Mouse (Mus musculus): ENCODE results near the gene Slc35c2. TPM values are rescaled to one million over a fixed set of nuclear protein-coding genes. Genes with fewer than 3 reads are reported as not detected.

Slc35c2 gene
- polyA plus RNA-seq, 1 experiment = 49.8 TPM

DNA sequence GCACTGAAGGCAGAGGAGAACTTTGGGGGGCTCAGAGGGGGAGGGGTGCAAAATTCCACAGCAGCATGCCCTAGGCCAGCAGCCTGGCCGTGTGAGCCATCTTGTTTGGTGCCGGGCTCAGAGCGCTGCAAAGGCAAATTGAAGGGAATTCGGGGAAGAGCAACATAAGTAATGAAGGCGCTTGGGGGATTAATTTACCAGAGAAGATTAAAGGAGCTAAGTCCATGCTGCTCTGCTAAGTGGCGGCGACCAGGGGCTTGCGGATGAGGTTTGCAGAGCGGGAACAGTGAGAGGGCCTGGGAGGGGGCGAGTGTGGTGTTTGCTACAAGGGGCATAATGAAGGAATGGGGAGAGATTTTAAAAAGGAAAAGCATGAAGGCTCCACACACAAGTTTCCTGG is 8.3 kb downstream of the Slc35c2 start:
- Histone ChIP-seq H3K4me1 (ENCODE audit: control insufficient read depth, insufficient read depth, low read length) (no peaks in the 10 kb centered on the region), H3K4me3 (ENCODE audit: insufficient read depth, low read length) (no peak overlapping the region), H3K27ac (ENCODE audit: insufficient read depth, low read depth, low read length) (no peak overlapping the region)
- TF ChIP-seq POLR2A (IDR thresholded peaks at IDR 0.05; ENCODE audit: borderline replicate concordance, low read depth, low read length) = no peak
- no peak for TF ChIP-seq CTCF (IDR thresholded peaks at IDR 0.05; ENCODE audit: low read depth, low read length)

DNA sequence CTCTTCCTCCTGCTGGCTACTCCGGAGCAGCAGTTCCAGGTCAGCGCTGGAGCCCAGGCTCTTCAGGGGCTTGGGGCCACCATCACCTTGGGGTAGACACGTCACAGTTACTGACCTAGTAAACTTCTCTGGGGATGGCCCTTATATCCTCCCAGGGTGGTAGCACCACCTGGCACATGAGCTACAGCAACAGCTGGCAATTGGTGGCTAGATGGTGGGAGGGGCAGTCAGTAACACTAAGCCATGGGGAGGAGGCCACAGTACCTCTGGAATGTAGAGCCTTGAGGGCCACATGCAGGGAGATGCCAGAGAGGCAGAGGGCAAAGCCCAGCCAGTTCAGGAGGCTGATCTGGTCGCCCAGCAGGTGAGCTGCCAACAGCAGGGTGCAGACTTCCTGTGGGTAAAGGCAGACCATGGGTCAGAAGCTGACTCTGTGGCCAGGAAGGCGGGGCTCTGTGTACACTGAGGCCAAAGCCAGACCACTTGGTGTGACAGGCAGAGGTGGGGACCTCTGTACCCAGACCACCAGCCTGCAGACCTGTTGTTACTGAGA is 10.4 kb downstream of the Slc35c2 start:
- TF ChIP-seq POLR2A (IDR thresholded peaks at IDR 0.05; ENCODE audit: borderline replicate concordance, low read depth, low read length) (no peak), CTCF (IDR thresholded peaks at IDR 0.05; ENCODE audit: low read depth, low read length) (no peak)
- H3K27ac ChIP-seq (ENCODE audit: insufficient read depth, low read depth, low read length) = no peak overlapping the region
- H3K4me3 ChIP-seq (ENCODE audit: insufficient read depth, low read length) = no peak overlapping the region
- no peaks in the 10 kb centered on the region for H3K4me1 ChIP-seq (ENCODE audit: control insufficient read depth, insufficient read depth, low read length)

DNA sequence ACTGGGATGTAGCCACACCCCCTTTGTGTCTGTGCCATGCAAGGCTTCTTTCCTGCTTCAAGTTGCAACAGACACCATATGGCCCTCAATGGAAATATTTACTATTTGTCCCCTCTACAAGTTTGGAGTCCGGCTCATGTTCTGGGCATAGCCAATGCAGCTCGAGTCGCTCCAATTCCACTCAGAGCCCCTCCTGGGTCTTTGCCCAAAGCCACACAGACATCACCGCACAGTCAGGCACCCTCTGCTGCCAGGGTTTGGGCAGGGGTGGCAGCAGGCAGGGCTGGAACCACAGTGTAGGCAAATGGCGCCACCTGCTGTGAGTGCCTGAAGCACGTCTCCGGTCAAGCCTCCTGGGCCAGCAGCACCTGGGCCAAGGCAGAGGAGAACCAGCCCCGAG is 11.8 kb downstream of the Slc35c2 start:
- no peak overlapping the region for H3K27ac ChIP-seq (ENCODE audit: insufficient read depth, low read depth, low read length)
- H3K4me3 ChIP-seq (ENCODE audit: insufficient read depth, low read length) = no peak overlapping the region
- TF ChIP-seq POLR2A (IDR thresholded peaks at IDR 0.05; ENCODE audit: borderline replicate concordance, low read depth, low read length) (no peak), CTCF (IDR thresholded peaks at IDR 0.05; ENCODE audit: low read depth, low read length) (peak; percentile 33; the same call in 1 of the 2 replicates)
- H3K4me1 ChIP-seq (ENCODE audit: control insufficient read depth, insufficient read depth, low read length) = no peaks in the 10 kb centered on the region

DNA sequence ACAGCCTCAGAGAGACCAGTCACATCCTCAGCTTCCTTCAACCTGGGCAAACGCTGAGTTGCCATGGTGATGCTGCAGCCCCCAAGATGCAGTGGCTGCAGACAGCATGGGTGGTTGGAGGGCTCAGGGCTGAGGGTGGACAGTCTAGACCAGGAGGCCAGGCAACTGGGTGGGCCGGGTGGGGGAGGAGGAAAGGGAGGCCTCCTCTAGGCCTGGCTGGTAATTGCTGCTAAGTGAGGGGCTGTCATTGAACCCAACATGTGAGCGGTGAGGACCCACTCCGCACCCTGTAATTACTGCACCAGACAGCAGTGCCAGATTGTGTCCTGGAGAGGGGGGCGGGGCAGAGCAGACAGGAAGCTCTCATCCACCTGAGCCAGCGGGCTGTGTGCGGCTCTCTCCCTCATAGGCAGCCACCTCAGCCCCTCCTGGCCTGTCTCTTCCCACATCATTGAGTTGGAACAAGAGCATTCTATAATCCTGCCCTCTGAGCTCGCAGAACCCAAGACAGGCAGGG is 12.5 kb downstream of the Slc35c2 start:
- H3K27ac ChIP-seq (ENCODE audit: insufficient read depth, low read depth, low read length) = no peak overlapping the region
- H3K4me1 ChIP-seq (ENCODE audit: control insufficient read depth, insufficient read depth, low read length) = no peaks in the 10 kb centered on the region
- no peak overlapping the region for H3K4me3 ChIP-seq (ENCODE audit: insufficient read depth, low read length)
- TF ChIP-seq POLR2A (IDR thresholded peaks at IDR 0.05; ENCODE audit: borderline replicate concordance, low read depth, low read length) (no peak), CTCF (IDR thresholded peaks at IDR 0.05; ENCODE audit: low read depth, low read length) (no peak)

DNA sequence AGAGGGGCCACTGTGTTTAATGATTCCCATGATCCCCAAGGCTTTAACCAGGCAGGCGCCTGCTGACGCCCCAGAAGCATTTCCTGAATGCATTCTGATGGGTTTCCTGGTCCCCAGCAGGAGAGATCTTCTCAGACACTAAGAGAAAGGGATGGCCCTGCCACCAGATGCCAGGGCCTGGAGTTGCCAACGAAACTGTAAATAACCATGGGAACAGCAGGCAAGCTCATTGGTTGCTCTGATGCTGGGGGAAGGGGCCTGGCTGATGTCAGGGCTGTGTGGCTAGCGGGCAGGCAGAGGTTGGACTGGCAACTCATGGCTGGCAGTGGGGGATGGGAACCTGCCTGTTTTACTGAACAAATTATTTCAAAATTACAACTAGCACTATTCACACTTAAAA is 14.1 kb downstream of the Slc35c2 start:
- Histone ChIP-seq H3K4me3 (ENCODE audit: insufficient read depth, low read length) (no peak overlapping the region), H3K4me1 (ENCODE audit: control insufficient read depth, insufficient read depth, low read length) (no peaks in the 10 kb centered on the region), H3K27ac (ENCODE audit: insufficient read depth, low read depth, low read length) (no peak overlapping the region)
- TF ChIP-seq CTCF (IDR thresholded peaks at IDR 0.05; ENCODE audit: low read depth, low read length) (no peak), POLR2A (IDR thresholded peaks at IDR 0.05; ENCODE audit: borderline replicate concordance, low read depth, low read length) (no peak)

DNA sequence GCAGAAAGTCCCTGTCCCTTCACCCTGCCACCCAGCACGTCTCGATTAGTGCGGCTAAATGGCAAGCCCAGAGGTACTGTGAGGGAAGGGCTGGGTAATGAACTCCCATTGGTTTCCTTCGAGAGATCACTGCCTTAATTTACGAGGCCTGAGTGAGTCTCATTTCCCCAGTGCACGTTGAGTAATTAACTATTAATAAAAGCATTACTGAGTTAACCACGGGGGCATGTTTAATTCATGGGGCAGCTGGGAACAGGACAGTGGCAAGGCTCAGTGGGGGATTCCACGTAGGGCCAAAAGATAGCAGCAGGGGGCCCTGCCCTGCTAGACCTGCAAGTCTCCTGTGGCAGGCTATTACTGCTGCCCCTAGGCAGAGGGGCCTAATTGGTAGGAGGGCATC is 16.3 kb downstream of the Slc35c2 start:
- H3K4me1 ChIP-seq (ENCODE audit: control insufficient read depth, insufficient read depth, low read length) = no peaks in the 10 kb centered on the region
- H3K4me3 ChIP-seq (ENCODE audit: insufficient read depth, low read length) = no peak overlapping the region
- no peak for TF ChIP-seq POLR2A (IDR thresholded peaks at IDR 0.05; ENCODE audit: borderline replicate concordance, low read depth, low read length)
- TF ChIP-seq CTCF (IDR thresholded peaks at IDR 0.05; ENCODE audit: low read depth, low read length) = no peak
- no peak overlapping the region for H3K27ac ChIP-seq (ENCODE audit: insufficient read depth, low read depth, low read length)

DNA sequence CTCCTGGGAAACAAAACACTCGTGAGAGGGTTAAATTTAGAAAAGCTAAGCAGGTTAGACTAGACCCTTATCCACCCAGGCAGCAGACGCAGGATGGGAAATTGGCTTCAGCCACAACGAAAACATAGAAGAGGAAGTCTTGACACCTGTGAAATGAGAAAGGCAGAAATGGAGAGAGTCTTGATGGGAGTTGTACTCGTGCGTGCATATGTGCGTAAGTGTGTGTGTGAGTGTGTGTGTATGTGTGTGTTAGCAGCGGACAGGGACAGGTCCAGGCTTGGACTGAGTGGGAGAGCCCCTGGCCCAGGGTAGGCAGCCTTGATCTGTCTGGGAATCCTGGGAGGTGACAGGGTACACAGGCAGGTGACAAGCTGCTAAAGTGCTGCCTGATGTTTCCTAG is 16.8 kb downstream of the Slc35c2 start:
- no peak overlapping the region for H3K27ac ChIP-seq (ENCODE audit: insufficient read depth, low read depth, low read length)
- TF ChIP-seq POLR2A (IDR thresholded peaks at IDR 0.05; ENCODE audit: borderline replicate concordance, low read depth, low read length) (no peak), CTCF (IDR thresholded peaks at IDR 0.05; ENCODE audit: low read depth, low read length) (no peak)
- H3K4me3 ChIP-seq (ENCODE audit: insufficient read depth, low read length) = no peak overlapping the region
- H3K4me1 ChIP-seq (ENCODE audit: control insufficient read depth, insufficient read depth, low read length) = no peaks in the 10 kb centered on the region

DNA sequence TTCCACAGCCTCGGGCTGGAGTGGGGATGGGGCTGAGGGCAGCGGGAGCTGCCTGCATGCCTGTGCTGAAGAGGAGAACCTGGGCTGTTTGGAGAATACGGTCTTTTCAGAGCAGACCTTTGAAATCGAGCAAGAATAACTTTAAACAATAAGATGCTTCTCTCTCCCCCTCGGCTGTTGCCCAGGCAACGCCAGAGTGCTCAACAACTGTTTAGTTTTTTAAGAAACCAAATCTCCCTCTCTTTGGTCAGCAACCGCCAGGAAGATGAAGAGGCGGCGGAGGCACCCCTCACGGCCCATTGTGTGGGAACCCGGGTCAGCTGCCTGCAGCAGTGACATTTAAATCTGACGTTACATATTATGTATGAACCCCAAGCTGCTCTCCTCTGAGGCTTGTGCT is 20.9 kb downstream of the Slc35c2 start:
- TF ChIP-seq POLR2A (IDR thresholded peaks at IDR 0.05; ENCODE audit: borderline replicate concordance, low read depth, low read length) = no peak
- TF ChIP-seq CTCF (IDR thresholded peaks at IDR 0.05; ENCODE audit: low read depth, low read length) = no peak
- Histone ChIP-seq H3K27ac (ENCODE audit: insufficient read depth, low read depth, low read length) (no peak overlapping the region), H3K4me1 (ENCODE audit: control insufficient read depth, insufficient read depth, low read length) (no peaks in the 10 kb centered on the region), H3K4me3 (ENCODE audit: insufficient read depth, low read length) (no peak overlapping the region)

DNA sequence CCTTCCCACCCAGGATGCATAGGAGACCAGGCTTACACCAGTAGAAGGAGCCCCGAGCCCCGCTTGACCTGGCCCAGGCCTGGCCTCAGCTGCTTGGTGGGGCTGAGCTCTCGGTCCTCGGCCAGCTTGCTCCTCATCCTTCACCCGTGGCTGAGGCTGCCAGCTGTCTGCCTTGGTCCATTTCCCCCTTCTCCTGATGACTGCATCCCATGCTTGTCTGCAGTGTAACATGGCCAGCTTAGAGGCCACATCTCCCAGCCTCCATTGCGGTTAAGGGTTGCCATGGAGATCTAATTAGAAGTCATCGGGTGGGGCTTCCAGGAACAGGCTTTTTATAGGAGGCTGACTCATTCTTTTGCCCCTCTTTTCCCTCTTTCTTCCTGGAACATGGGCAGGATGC is 23.8 kb downstream of the Slc35c2 start:
- TF ChIP-seq CTCF (IDR thresholded peaks at IDR 0.05; ENCODE audit: low read depth, low read length) = no peak
- no peak for TF ChIP-seq POLR2A (IDR thresholded peaks at IDR 0.05; ENCODE audit: borderline replicate concordance, low read depth, low read length)
- Histone ChIP-seq H3K27ac (ENCODE audit: insufficient read depth, low read depth, low read length) (no peak overlapping the region), H3K4me3 (ENCODE audit: insufficient read depth, low read length) (no peak overlapping the region)

DNA sequence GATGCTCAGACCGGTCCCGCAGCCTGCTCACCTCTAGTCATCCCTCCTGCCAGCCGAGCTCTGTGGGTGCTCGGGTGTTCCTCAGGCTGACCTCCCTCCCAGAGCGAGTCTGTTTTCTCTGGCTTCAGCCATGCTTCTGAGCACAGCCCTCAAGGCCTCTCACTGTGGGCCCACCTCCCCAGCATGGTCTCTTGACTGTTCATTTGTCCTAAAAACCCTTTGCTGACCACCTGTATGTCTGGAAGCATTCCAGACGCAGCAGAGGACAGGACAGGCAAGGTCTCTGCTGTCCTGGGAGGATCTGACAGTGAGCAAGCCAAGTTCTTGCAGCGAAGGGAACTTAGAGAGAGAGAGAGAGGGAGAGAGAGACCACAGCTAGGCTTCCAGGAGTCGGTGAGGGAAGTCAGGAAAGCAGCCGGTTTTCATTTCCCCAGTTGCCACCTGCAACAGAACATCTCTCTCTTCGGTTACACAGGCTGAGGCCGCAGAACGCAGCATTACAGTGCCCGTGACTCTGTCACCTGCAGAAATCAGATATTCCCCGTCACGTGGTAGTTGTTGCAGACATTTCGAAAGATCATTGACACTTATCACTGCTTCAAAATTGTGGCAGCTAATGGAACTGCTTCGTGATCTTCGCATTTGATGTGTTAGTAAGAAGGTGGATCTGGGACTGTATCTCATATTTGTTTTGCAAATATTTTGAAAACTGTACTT is 25.2 kb downstream of the Slc35c2 start:
- H3K4me1 ChIP-seq (ENCODE audit: control insufficient read depth, insufficient read depth, low read length) = no peaks in the 10 kb centered on the region
- TF ChIP-seq CTCF (IDR thresholded peaks at IDR 0.05; ENCODE audit: low read depth, low read length) (no peak), POLR2A (IDR thresholded peaks at IDR 0.05; ENCODE audit: borderline replicate concordance, low read depth, low read length) (no peak)
- H3K4me3 ChIP-seq (ENCODE audit: insufficient read depth, low read length) = no peak overlapping the region
- H3K27ac ChIP-seq (ENCODE audit: insufficient read depth, low read depth, low read length) = no peak overlapping the region

More for the DNA sequence above, 23.8 kb downstream of the Slc35c2 start:
- no peaks in the 10 kb centered on the region for H3K4me1 ChIP-seq (ENCODE audit: control insufficient read depth, insufficient read depth, low read length)

All from bone marrow macrophage, adult 2 months (primary cell).